Mouse (Mus musculus): Measurements from ENCODE around the gene Gm21093.
"Not testable (repeated sequence)": the region's sequence is repeated elsewhere in the genome, so short reads cannot be mapped to it uniquely, and the experiment has no call there.

Gm21093 gene

DNA sequence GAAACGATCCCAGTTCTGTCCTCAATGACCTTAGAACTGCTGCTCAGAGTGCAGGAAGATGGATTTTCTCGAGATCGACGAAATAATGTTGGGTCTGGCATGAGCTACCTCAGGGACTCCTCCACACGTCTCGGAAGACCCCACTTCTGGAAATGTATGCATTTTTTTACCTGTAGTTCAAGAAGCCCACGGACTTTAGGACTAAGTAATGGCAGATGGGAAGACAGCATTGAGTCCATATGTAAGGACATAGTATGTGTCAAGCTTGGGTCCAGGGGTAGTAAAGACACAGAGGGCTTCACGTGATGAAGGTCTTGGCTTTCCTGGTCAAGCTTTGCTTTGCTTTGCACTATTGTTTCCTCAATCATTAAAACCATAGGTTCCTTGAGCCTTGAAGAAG is at the start of gene Gm21093:
TSS of gene Gm21093 (minus strand) at position 101 of the 400 bp plus-strand sequence.
- DNase-seq (ENCODE audit: extremely low spot score, low read depth, low spot score) = not testable (repeated sequence)

Measured in hindlimb bud, embryonic 11.5 days (tissue).